Mouse (Mus musculus): ENCODE measurements at regions not wholly inside any gene's neighbourhood (a gene's known extent, or its start where the extent isn't known, plus 50 kb on each side); places are given as distances from the start of the nearest gene placed in this dataset.

- no peak overlapping the region for H3K9ac ChIP-seq (replicated peaks; ENCODE audit: low read depth)
- H3K4me2 ChIP-seq (replicated peaks; ENCODE audit: low read depth, low read length), result no peak overlapping the region
- H3K27ac ChIP-seq (ENCODE audit: low read length), result no peak overlapping the region
- H3K36me3 ChIP-seq (ENCODE audit: insufficient read depth, low read length), result no peaks in the 10 kb centered on the region
- no peaks in the 10 kb centered on the region for H3K4me1 ChIP-seq (ENCODE audit: insufficient read depth, low read depth, low read length)
- no peaks in the 10 kb centered on the region for H3K27me3 ChIP-seq (replicated peaks; ENCODE audit: insufficient read depth, low read length)
- DNase-seq (ENCODE audit: low spot score) (no peak), ATAC-seq (no peak)
- no peaks in the 10 kb centered on the region for H3K9me3 ChIP-seq (ENCODE audit: low read length)
- TF ChIP-seq CTCF (IDR thresholded peaks at IDR 0.05) (no peak), EP300 (IDR thresholded peaks at IDR 0.05) (no peak)
- no peak overlapping the region for H3K4me3 ChIP-seq (ENCODE audit: low read depth, low read length)
- WGBS, result 80% methylated on average over 4 of the region's 4 CpGs
Observed at GRCm38 (mm10) chr16:51906686-51907085, 124.3 kb upstream of the Cblb start.

GRCm38 (mm10) chr16:51910046-51910445 is 121.0 kb upstream of the Cblb start:
- ATAC-seq, result no peak
- Histone ChIP-seq H3K27me3 (replicated peaks; ENCODE audit: insufficient read depth, low read length) (no peaks in the 10 kb centered on the region), H3K27ac (ENCODE audit: low read length) (no peak overlapping the region), H3K36me3 (ENCODE audit: insufficient read depth, low read length) (no peaks in the 10 kb centered on the region), H3K4me1 (ENCODE audit: insufficient read depth, low read depth, low read length) (no peaks in the 10 kb centered on the region), H3K9me3 (ENCODE audit: low read length) (no peaks in the 10 kb centered on the region), H3K4me2 (replicated peaks; ENCODE audit: low read depth, low read length) (no peak overlapping the region), H3K9ac (replicated peaks; ENCODE audit: low read depth) (no peak overlapping the region), H3K4me3 (ENCODE audit: low read depth, low read length) (no peak overlapping the region)
- TF ChIP-seq EP300 (IDR thresholded peaks at IDR 0.05), result no peak
- TF ChIP-seq CTCF (IDR thresholded peaks at IDR 0.05), result no peak
- no peak for DNase-seq (ENCODE audit: low spot score)
- WGBS, result 87% methylated on average over 3 of the region's 3 CpGs

GRCm38 (mm10) chr16:51911109-51911765 is 119.8 kb upstream of the Cblb start:
- no peak overlapping the region for H3K4me2 ChIP-seq (replicated peaks; ENCODE audit: low read depth, low read length)
- H3K36me3 ChIP-seq (ENCODE audit: insufficient read depth, low read length), result no peaks in the 10 kb centered on the region
- H3K4me3 ChIP-seq (ENCODE audit: low read depth, low read length), result no peak overlapping the region
- no peaks in the 10 kb centered on the region for H3K27me3 ChIP-seq (replicated peaks; ENCODE audit: insufficient read depth, low read length)
- 41% methylated on average over 6 of the region's 6 CpGs for WGBS
- DNase-seq (ENCODE audit: low spot score), result no peak
- no peak overlapping the region for H3K27ac ChIP-seq (ENCODE audit: low read length)
- no peaks in the 10 kb centered on the region for H3K4me1 ChIP-seq (ENCODE audit: insufficient read depth, low read depth, low read length)
- no peak overlapping the region for H3K9ac ChIP-seq (replicated peaks; ENCODE audit: low read depth)
- H3K9me3 ChIP-seq (ENCODE audit: low read length), result no peaks in the 10 kb centered on the region
- TF ChIP-seq EP300 (IDR thresholded peaks at IDR 0.05), result no peak
- ATAC-seq, result no peak

GRCm38 (mm10) chr16:51915034-51915928 is 115.7 kb upstream of the Cblb start:
- DNase-seq (ENCODE audit: low spot score), result no peak
- no peaks in the 10 kb centered on the region for H3K4me1 ChIP-seq (ENCODE audit: insufficient read depth, low read depth, low read length)
- no peaks in the 10 kb centered on the region for H3K9me3 ChIP-seq (ENCODE audit: low read length)
- WGBS, result 66% methylated on average over 17 of the region's 17 CpGs
- H3K27ac ChIP-seq (ENCODE audit: low read length), result no peak overlapping the region
- H3K9ac ChIP-seq (replicated peaks; ENCODE audit: low read depth), result no peak overlapping the region
- no peaks in the 10 kb centered on the region for H3K36me3 ChIP-seq (ENCODE audit: insufficient read depth, low read length)
- H3K27me3 ChIP-seq (replicated peaks; ENCODE audit: insufficient read depth, low read length), result no peaks in the 10 kb centered on the region
- ATAC-seq, result no peak
- TF ChIP-seq CTCF (IDR thresholded peaks at IDR 0.05) (no peak), EP300 (IDR thresholded peaks at IDR 0.05) (no peak)
- no peak overlapping the region for H3K4me3 ChIP-seq (ENCODE audit: low read depth, low read length)
- no peak overlapping the region for H3K4me2 ChIP-seq (replicated peaks; ENCODE audit: low read depth, low read length)

GRCm38 (mm10) chr16:51915929-51916308 is 115.1 kb upstream of the Cblb start:
- DNase-seq (ENCODE audit: low spot score), result no peak
- no peak overlapping the region for H3K9ac ChIP-seq (replicated peaks; ENCODE audit: low read depth)
- 76% methylated on average over 13 of the region's 13 CpGs for WGBS
- H3K4me1 ChIP-seq (ENCODE audit: insufficient read depth, low read depth, low read length), result no peaks in the 10 kb centered on the region
- no peak overlapping the region for H3K4me3 ChIP-seq (ENCODE audit: low read depth, low read length)
- no peak for TF ChIP-seq EP300 (IDR thresholded peaks at IDR 0.05)
- TF ChIP-seq CTCF (IDR thresholded peaks at IDR 0.05), result no peak
- H3K36me3 ChIP-seq (ENCODE audit: insufficient read depth, low read length), result no peaks in the 10 kb centered on the region
- H3K27ac ChIP-seq (ENCODE audit: low read length), result no peak overlapping the region
- no peaks in the 10 kb centered on the region for H3K27me3 ChIP-seq (replicated peaks; ENCODE audit: insufficient read depth, low read length)
- no peak for ATAC-seq
- no peaks in the 10 kb centered on the region for H3K9me3 ChIP-seq (ENCODE audit: low read length)
- H3K4me2 ChIP-seq (replicated peaks; ENCODE audit: low read depth, low read length), result no peak overlapping the region

GRCm38 (mm10) chr16:51916337-51916736 is 114.7 kb upstream of the Cblb start:
- H3K4me1 ChIP-seq (ENCODE audit: insufficient read depth, low read depth, low read length), result no peaks in the 10 kb centered on the region
- no peaks in the 10 kb centered on the region for H3K36me3 ChIP-seq (ENCODE audit: insufficient read depth, low read length)
- TF ChIP-seq EP300 (IDR thresholded peaks at IDR 0.05), result no peak
- no peak for TF ChIP-seq CTCF (IDR thresholded peaks at IDR 0.05)
- DNase-seq (ENCODE audit: low spot score) (no peak), ATAC-seq (no peak)
- no peak overlapping the region for H3K4me2 ChIP-seq (replicated peaks; ENCODE audit: low read depth, low read length)
- no peaks in the 10 kb centered on the region for H3K27me3 ChIP-seq (replicated peaks; ENCODE audit: insufficient read depth, low read length)
- no peak overlapping the region for H3K4me3 ChIP-seq (ENCODE audit: low read depth, low read length)
- H3K27ac ChIP-seq (ENCODE audit: low read length), result no peak overlapping the region
- no peaks in the 10 kb centered on the region for H3K9me3 ChIP-seq (ENCODE audit: low read length)
- WGBS, result 40% methylated on average over 5 of the region's 5 CpGs
- H3K9ac ChIP-seq (replicated peaks; ENCODE audit: low read depth), result no peak overlapping the region

Data from lung, postnatal 0 days (tissue).